Mouse (Mus musculus) embryonic facial prominence, embryonic 14.5 days (tissue): ENCODE measurements around the gene Smcp. TPM values are rescaled to one million over a fixed set of nuclear protein-coding genes. Genes with fewer than 3 reads are reported as not detected.

Source experiments
- ATAC-seq: fragments of 200-750 bp; cut with Nextera tagmentation; 2 replicates; pipeline ENCODE4 v1.8.0; 2017; ENCODE audit warnings: low read depth, moderate number of reproducible peaks, moderate TSS enrichment
- DNase-seq: peaks from one replicate; pipeline ENCODE4 v3.0.0-alpha.2; 2015; ENCODE audit warnings: low spot score
- H3K27ac ChIP-seq: fragments of 300-500 bp; sonication (generic); replicated peaks from 2 replicates; pipeline ENCODE4 v1.5.1; 2014; ENCODE audit warnings: low read depth, mild to moderate bottlenecking, low read length, moderate library complexity
- H3K27me3 ChIP-seq: fragments of 300-500 bp; sonication (generic); replicated peaks from 2 replicates; pipeline ENCODE4 v1.6.1; 2014; ENCODE audit warnings: low read length; ENCODE audit not compliant: control insufficient read depth, insufficient read depth
- H3K36me3 ChIP-seq: fragments of 300-500 bp; sonication (generic); 2 replicates; pipeline ENCODE4 v1.6.1; 2014; ENCODE audit warnings: low read length, mixed read lengths; ENCODE audit not compliant: control insufficient read depth, insufficient read depth
- H3K4me1 ChIP-seq: fragments of 300-500 bp; sonication (generic); 2 replicates; pipeline ENCODE4 v1.6.1; 2014; ENCODE audit warnings: antibody characterized with exemption, low read length; ENCODE audit not compliant: control insufficient read depth, insufficient read depth
- H3K4me2 ChIP-seq: fragments of 300-500 bp; sonication (generic); 2 replicates; pipeline ENCODE4 v1.6.1; 2014; ENCODE audit warnings: low read depth, mild to moderate bottlenecking, low read length, moderate library complexity, mixed read lengths
- H3K4me3 ChIP-seq: fragments of 300-500 bp; sonication (generic); 2 replicates; pipeline ENCODE4 v1.5.1; 2014; ENCODE audit warnings: low read depth, mild to moderate bottlenecking, low read length
- H3K9ac ChIP-seq: fragments of 300-500 bp; sonication (generic); 2 replicates; pipeline ENCODE4 v1.6.1; 2014; ENCODE audit warnings: low read depth, mild to moderate bottlenecking, low read length, moderate library complexity, mixed read lengths
- H3K9me3 ChIP-seq: fragments of 300-500 bp; sonication (generic); 2 replicates; pipeline ENCODE4 v1.6.1; 2016; ENCODE audit warnings: low read length; ENCODE audit not compliant: control insufficient read depth
- WGBS: fragments of 180-500 bp; shearing (Covaris S2); extraction: QIAGEN DNeasy Blood & Tissue Kit; methylation state at CpG from one replicate; pipeline ENCODE4 v1.1.7; 2014; 5-methylcytosine and 5-hydroxymethylcytosine counted together
- polyA plus RNA-seq: library from polyadenylated mRNA; unstranded; fragments of >200 nt; fragmentation: Nextera tagmentation; extraction: Ambion mirVana; gene quantifications from 2 replicates; pipeline ENCODE4 v1.2.1, GENCODE M21; 2014

The Smcp gene
- not detected in 2 replicates for polyA plus RNA-seq

GRCm38 (mm10) chr3:92588858-92589257, at the start of gene Smcp:
Smcp (minus strand) TSS chr3:92588997.
- no peak within 1 kb of the TSS for H3K27ac ChIP-seq
- H3K36me3 ChIP-seq, result no peaks in the 10 kb centered on the region
- WGBS, result 72% methylated on average over 1 of the region's 1 CpGs
- H3K4me2 ChIP-seq, result no peak within 1 kb of the TSS
- H3K9ac ChIP-seq, result no peak within 1 kb of the TSS
- H3K27me3 ChIP-seq, result no peaks in the 10 kb centered on the region
- no peaks in the 10 kb centered on the region for H3K4me1 ChIP-seq
- no peak within 1 kb of the TSS for H3K4me3 ChIP-seq
- ATAC-seq (no peak), DNase-seq (no peak)
- no peaks in the 10 kb centered on the region for H3K9me3 ChIP-seq

- H3K36me3 ChIP-seq, result no peaks in the 10 kb centered on the region
- 76% methylated on average over 3 of the region's 3 CpGs for WGBS
- no peak overlapping the region for H3K4me2 ChIP-seq
- DNase-seq (no peak), ATAC-seq (no peak)
- H3K9ac ChIP-seq, result no peak overlapping the region
- H3K9me3 ChIP-seq, result no peaks in the 10 kb centered on the region
- no peaks in the 10 kb centered on the region for H3K27me3 ChIP-seq
- no peaks in the 10 kb centered on the region for H3K4me1 ChIP-seq
- H3K27ac ChIP-seq, result no peak overlapping the region
- H3K4me3 ChIP-seq, result no peak overlapping the region
Measured at GRCm38 (mm10) chr3:92638653-92638991, 49.8 kb upstream of the Smcp start.

GRCm38 (mm10) chr3:92637745-92638652, 49.2 kb upstream of the Smcp start:
- no peak overlapping the region for H3K4me2 ChIP-seq
- H3K27ac ChIP-seq, result no peak overlapping the region
- no peak overlapping the region for H3K4me3 ChIP-seq
- H3K9me3 ChIP-seq, result no peaks in the 10 kb centered on the region
- no peaks in the 10 kb centered on the region for H3K36me3 ChIP-seq
- peak; percentile 85; the same call in 1 of the 2 replicates for ATAC-seq
- H3K9ac ChIP-seq, result no peak overlapping the region
- DNase-seq, result peak; percentile 64
- no peaks in the 10 kb centered on the region for H3K27me3 ChIP-seq
- 31% methylated on average over 1 of the region's 1 CpGs for WGBS
- no peaks in the 10 kb centered on the region for H3K4me1 ChIP-seq

GRCm38 (mm10) chr3:92621560-92621959, 32.8 kb upstream of the Smcp start, which contains the start of gene Lce6a:
Lce6a (minus strand) TSS chr3:92621660.
- Histone ChIP-seq H3K4me2 (no peak within 1 kb of the TSS), H3K4me3 (no peak within 1 kb of the TSS), H3K36me3 (no peaks in the 10 kb centered on the region), H3K9ac (no peak within 1 kb of the TSS), H3K27me3 (no peaks in the 10 kb centered on the region), H3K9me3 (no peaks in the 10 kb centered on the region), H3K4me1 (no peaks in the 10 kb centered on the region), H3K27ac (no peak within 1 kb of the TSS)
- DNase-seq (no peak), ATAC-seq (no peak)
- 74% methylated on average over 2 of the region's 2 CpGs for WGBS

- WGBS, result 41% methylated on average over 1 of the region's 1 CpGs
- ATAC-seq (no peak), DNase-seq (no peak)
- Histone ChIP-seq H3K4me2 (no peak overlapping the region), H3K36me3 (no peaks in the 10 kb centered on the region), H3K27me3 (no peaks in the 10 kb centered on the region), H3K27ac (no peak overlapping the region), H3K4me3 (no peak overlapping the region), H3K4me1 (no peaks in the 10 kb centered on the region), H3K9me3 (no peaks in the 10 kb centered on the region), H3K9ac (no peak overlapping the region)
Measured at GRCm38 (mm10) chr3:92609804-92610203, 21.0 kb upstream of the Smcp start.

- ATAC-seq, result no peak
- Histone ChIP-seq H3K4me1 (no peaks in the 10 kb centered on the region), H3K4me3 (no peak within 1 kb of the TSS), H3K27ac (no peak within 1 kb of the TSS), H3K9ac (no peak within 1 kb of the TSS), H3K27me3 (no peaks in the 10 kb centered on the region), H3K4me2 (no peak within 1 kb of the TSS), H3K9me3 (no peaks in the 10 kb centered on the region), H3K36me3 (no peaks in the 10 kb centered on the region)
- no peak for DNase-seq
Measured at GRCm38 (mm10) chr3:92607392-92607791, 18.6 kb upstream of the Smcp start, which contains the start of gene 2210017I01Rik. 2210017I01Rik (minus strand) TSS chr3:92607492.

- ATAC-seq (no peak), DNase-seq (peak; percentile 20)
- Histone ChIP-seq H3K27me3 (no peaks in the 10 kb centered on the region), H3K9ac (no peak overlapping the region), H3K36me3 (no peaks in the 10 kb centered on the region), H3K4me2 (no peak overlapping the region), H3K27ac (no peak overlapping the region), H3K9me3 (peaks cover 4% of the 10 kb centered on the region; the same call in 1 of the 2 replicates), H3K4me1 (no peaks in the 10 kb centered on the region), H3K4me3 (no peak overlapping the region)
- 52% methylated on average over 1 of the region's 1 CpGs for WGBS
Measured at GRCm38 (mm10) chr3:92602169-92602568, 13.4 kb upstream of the Smcp start.

- H3K27me3 ChIP-seq, result no peaks in the 10 kb centered on the region
- H3K27ac ChIP-seq, result no peak overlapping the region
- ATAC-seq (no peak), DNase-seq (no peak)
- no peak overlapping the region for H3K4me3 ChIP-seq
- H3K9me3 ChIP-seq, result peaks cover 4% of the 10 kb centered on the region; the same call in 1 of the 2 replicates
- no peaks in the 10 kb centered on the region for H3K36me3 ChIP-seq
- no peak overlapping the region for H3K4me2 ChIP-seq
- no peak overlapping the region for H3K9ac ChIP-seq
- WGBS, result 47% methylated on average over 1 of the region's 1 CpGs
- H3K4me1 ChIP-seq, result no peaks in the 10 kb centered on the region
Measured at GRCm38 (mm10) chr3:92600456-92600855, 11.7 kb upstream of the Smcp start.

GRCm38 (mm10) chr3:92599973-92600372, 11.2 kb upstream of the Smcp start:
- H3K36me3 ChIP-seq, result no peaks in the 10 kb centered on the region
- no peak for ATAC-seq
- H3K9ac ChIP-seq, result no peak overlapping the region
- H3K27ac ChIP-seq, result no peak overlapping the region
- H3K9me3 ChIP-seq, result peaks cover 4% of the 10 kb centered on the region; the same call in 1 of the 2 replicates
- no peaks in the 10 kb centered on the region for H3K4me1 ChIP-seq
- H3K4me2 ChIP-seq, result no peak overlapping the region
- H3K4me3 ChIP-seq, result no peak overlapping the region
- no peak for DNase-seq
- no peaks in the 10 kb centered on the region for H3K27me3 ChIP-seq
